Mouse (Mus musculus): ENCODE results near the gene Vmn2r104.

Vmn2r104 gene

GRCm38 (mm10) chr17:20048236-20048635 lies at the start of gene Vmn2r104:
Gene Vmn2r104 (minus strand): TSS chr17:20048336.
- DNase-seq (ENCODE audit: low spot score) = no peak

DNA sequence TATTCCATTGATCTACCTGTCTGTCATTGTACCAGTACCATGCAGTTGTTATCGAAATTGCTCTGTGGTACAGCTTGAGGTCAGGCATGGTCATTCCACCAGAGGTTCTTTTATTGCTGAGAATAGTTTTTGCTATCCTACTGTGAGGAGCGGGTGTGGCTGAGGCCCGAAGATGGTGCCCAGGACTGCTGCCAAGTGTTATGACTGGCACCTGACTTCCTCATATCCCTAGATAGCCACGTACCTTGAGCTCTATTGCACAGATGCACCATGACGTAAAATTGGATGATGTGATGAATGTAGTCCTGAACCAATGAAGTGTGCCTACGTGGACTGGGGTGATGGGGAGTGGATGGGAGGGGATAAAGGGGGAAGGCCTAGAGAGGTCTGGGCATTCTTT lies 26.0 kb upstream of the Vmn2r104 start:
- no peak for DNase-seq (ENCODE audit: low spot score)

GRCm38 (mm10) chr17:20071656-20072396 lies 23.7 kb upstream of the Vmn2r104 start:
- no peak for DNase-seq (ENCODE audit: low spot score)

Measured in c-Kit-positive CD71-positive TER-119-positive erythroid progenitor cells, embryonic 14.5 days (primary cell).